Mouse (Mus musculus) erythroblast, adult 5-6 weeks (primary cell): ENCODE measurements around the gene Iqcm. TPM values are rescaled to one million over a fixed set of nuclear protein-coding genes. Genes with fewer than 3 reads are reported as not detected.

Source experiments
- total RNA-seq, 2 experiments: library from RNA; stranded (forward) in 1 of 2; stranded (reverse) in 1 of 2; fragments of 150-400 nt in 1 of 2; fragments of 200-764, 138-1000 nt in 1 of 2; gene quantifications; 2 replicates each; pipeline versions ENCODE4 v1.2.3 to v1.2.4; 2015 to 2017; ENCODE audit warnings: low replicate concordance in 2 of 2

Iqcm gene
- total RNA-seq, 2 experiments from 2014 or later: not detected

Other genes with a start within 250 kb of the Iqcm start
- gene Rasd2, start 234.8 kb upstream of the Iqcm start, total RNA-seq (2015; ENCODE audit: low replicate concordance): not detected in 2 replicates
- not detected in 2 replicates for gene Rasd2, start 234.8 kb upstream of the Iqcm start, total RNA-seq (2017; ENCODE audit: low replicate concordance)
- not detected in 2 replicates for gene Gm10358, start 42.1 kb upstream of the Iqcm start, total RNA-seq (2015; ENCODE audit: low replicate concordance)
- gene Gm10358, start 42.1 kb upstream of the Iqcm start, total RNA-seq (2017; ENCODE audit: low replicate concordance): not detected in 2 replicates